Mouse (Mus musculus): Measurements from ENCODE around the gene Epn2. TPM values are rescaled to one million over a fixed set of nuclear protein-coding genes. Genes with fewer than 3 reads are reported as not detected.

Epn2 gene
- polyA plus RNA-seq, 1 experiment from 2014 or later = 44.3 TPM

DNA sequence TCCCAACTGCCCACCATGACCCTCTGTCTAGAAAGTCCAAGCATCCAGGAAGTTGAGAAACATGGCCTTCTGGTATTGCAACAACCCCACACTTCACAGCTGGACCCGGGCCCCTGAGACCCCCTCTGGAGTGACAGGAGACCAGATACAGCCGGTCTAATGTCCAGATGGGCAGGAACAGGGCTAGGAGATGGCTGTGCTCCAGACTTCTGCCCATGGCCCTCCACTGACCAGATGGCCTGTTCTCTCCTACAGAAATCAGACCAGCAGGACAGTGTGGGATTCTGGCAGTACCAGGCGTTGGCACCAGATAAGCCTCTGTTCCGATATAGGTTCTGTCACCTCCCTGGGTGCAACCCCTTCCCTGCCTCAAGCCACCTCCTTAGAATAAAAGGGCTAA lies 111.0 kb downstream of the Epn2 start:
- no peak overlapping the region for H3K27ac ChIP-seq

More for the DNA sequence above, 111.0 kb downstream of the Epn2 start:
- Histone ChIP-seq H3K36me3 (no peaks in the 10 kb centered on the region), H3K4me3 (no peak overlapping the region), H3K9ac (no peak overlapping the region), H3K4me1 (no peaks in the 10 kb centered on the region), H3K27me3 (no peaks in the 10 kb centered on the region), H3K9me3 (replicated peaks) (no peaks in the 10 kb centered on the region), H3K4me2 (replicated peaks) (no peak overlapping the region)
- WGBS = 89% methylated on average over 4 of the region's 4 CpGs
- no peak for ATAC-seq (ENCODE audit: low FRiP score)

Other genes starting within 250 kb of the Epn2 start
- not detected in 2 replicates for gene Slc47a2, start 236.8 kb downstream of the Epn2 start, polyA plus RNA-seq (2016; fragmentation: Nextera tagmentation; extraction: Ambion mirVana)
- 0.10 and 0.20 TPM in 2 replicates for gene Slc47a1, start 201.3 kb downstream of the Epn2 start, polyA plus RNA-seq (2016; fragmentation: Nextera tagmentation; extraction: Ambion mirVana)
- gene Rnf112, start 125.6 kb downstream of the Epn2 start, polyA plus RNA-seq (2016; fragmentation: Nextera tagmentation; extraction: Ambion mirVana) = 5.1 and 7.3 TPM in 2 replicates
- gene Mfap4, start 94.3 kb downstream of the Epn2 start, polyA plus RNA-seq (2016; fragmentation: Nextera tagmentation; extraction: Ambion mirVana) = 131 and 160 TPM in 2 replicates
- 89.0 and 94.9 TPM in 2 replicates for gene Mapk7, start 85.3 kb downstream of the Epn2 start, polyA plus RNA-seq (2016; fragmentation: Nextera tagmentation; extraction: Ambion mirVana)
- gene B9d1, start 74.5 kb downstream of the Epn2 start, polyA plus RNA-seq (2016; fragmentation: Nextera tagmentation; extraction: Ambion mirVana) = 32.0 and 33.8 TPM in 2 replicates
- gene Grap, start 73.6 kb upstream of the Epn2 start, polyA plus RNA-seq (2016; fragmentation: Nextera tagmentation; extraction: Ambion mirVana) = 7.1 and 7.3 TPM in 2 replicates
- gene Fam83g, start 104.4 kb upstream of the Epn2 start, polyA plus RNA-seq (2016; fragmentation: Nextera tagmentation; extraction: Ambion mirVana) = 0.41 and 0.50 TPM in 2 replicates
- gene Slc5a10, start 141.1 kb upstream of the Epn2 start, polyA plus RNA-seq (2016; fragmentation: Nextera tagmentation; extraction: Ambion mirVana) = 0.16 TPM in 1 of 2 replicates, not detected in the other
- 45.5 and 48.7 TPM in 2 replicates for gene Prpsap2, start 182.4 kb upstream of the Epn2 start, polyA plus RNA-seq (2016; fragmentation: Nextera tagmentation; extraction: Ambion mirVana)

Measured in hindbrain, embryonic 12.5 days (tissue).